Mouse (Mus musculus) adrenal gland, postnatal 4 days (tissue): ENCODE measurements at regions not wholly inside any gene's neighbourhood (a gene's known extent, or its start where the extent isn't known, plus 50 kb on each side); places are given as distances from the start of the nearest gene placed in this dataset.

Experiments used
- DNase-seq, 2 experiments: peaks; one replicate each; pipeline ENCODE4 v3.0.0; 2021 to 2022; ENCODE audit warnings: low spot score in 2 of 2, mixed read lengths in 2 of 2

- no peak for DNase-seq
Observed at GRCm38 (mm10) chr15:51256681-51257080, 2628.0 kb upstream of the Gm7489 start.

GRCm38 (mm10) chr15:51264599-51265163, 2620.0 kb upstream of the Gm7489 start:
- no peak for DNase-seq

GRCm38 (mm10) chr15:51265971-51266370, 2618.7 kb upstream of the Gm7489 start:
- no peak for DNase-seq

- no peak for DNase-seq
Observed at GRCm38 (mm10) chr15:51271632-51272312, 2612.9 kb upstream of the Gm7489 start.

- DNase-seq = no peak
Observed at GRCm38 (mm10) chr15:51285334-51285733, 2599.4 kb upstream of the Gm7489 start.

- DNase-seq = no peak
Observed at GRCm38 (mm10) chr15:51286352-51286751, 2598.4 kb upstream of the Gm7489 start.

GRCm38 (mm10) chr15:51288911-51289432, 2595.7 kb upstream of the Gm7489 start:
- DNase-seq = no peak

GRCm38 (mm10) chr15:51289916-51290315, 2594.8 kb upstream of the Gm7489 start:
- no peak for DNase-seq

- DNase-seq = no peak
Observed at GRCm38 (mm10) chr15:51291183-51291582, 2593.5 kb upstream of the Gm7489 start.

- DNase-seq = no peak
Observed at GRCm38 (mm10) chr15:51296841-51297240, 2587.9 kb upstream of the Gm7489 start.

- DNase-seq = no peak
Observed at GRCm38 (mm10) chr15:51318072-51318471, 2566.6 kb upstream of the Gm7489 start.

GRCm38 (mm10) chr15:51318760-51319159, 2565.9 kb upstream of the Gm7489 start:
- DNase-seq = no peak

- no peak for DNase-seq
Observed at GRCm38 (mm10) chr15:51320366-51320894, 2564.3 kb upstream of the Gm7489 start.

GRCm38 (mm10) chr15:51323284-51323683, 2561.4 kb upstream of the Gm7489 start:
- no peak for DNase-seq

- DNase-seq = no peak
Observed at GRCm38 (mm10) chr15:51324211-51324610, 2560.5 kb upstream of the Gm7489 start.

- DNase-seq = no peak
Observed at GRCm38 (mm10) chr15:51327702-51328101, 2557.0 kb upstream of the Gm7489 start.

GRCm38 (mm10) chr15:51336441-51336840, 2548.3 kb upstream of the Gm7489 start:
- DNase-seq = no peak

- DNase-seq = no peak
Observed at GRCm38 (mm10) chr15:51346301-51346700, 2538.4 kb upstream of the Gm7489 start.

- DNase-seq = no peak
Observed at GRCm38 (mm10) chr15:51363391-51363790, 2521.3 kb upstream of the Gm7489 start.

- no peak for DNase-seq
Observed at GRCm38 (mm10) chr15:51371162-51371561, 2513.5 kb upstream of the Gm7489 start.

- no peak for DNase-seq
Observed at GRCm38 (mm10) chr15:51390383-51390782, 2494.3 kb upstream of the Gm7489 start.

GRCm38 (mm10) chr15:51391352-51391751, 2493.4 kb upstream of the Gm7489 start:
- DNase-seq = no peak
